Mouse (Mus musculus) CD8-positive naive resting alpha-beta T cell, adult 2 months (primary cell): ENCODE measurements around the gene Alyref2.

Experiments
- DNase-seq, 2 experiments: peaks; one replicate each; pipeline ENCODE4 v3.0.0; 2022; ENCODE audit warnings: low read depth in 2 of 2, low spot score in 2 of 2

Gene Alyref2

DNA sequence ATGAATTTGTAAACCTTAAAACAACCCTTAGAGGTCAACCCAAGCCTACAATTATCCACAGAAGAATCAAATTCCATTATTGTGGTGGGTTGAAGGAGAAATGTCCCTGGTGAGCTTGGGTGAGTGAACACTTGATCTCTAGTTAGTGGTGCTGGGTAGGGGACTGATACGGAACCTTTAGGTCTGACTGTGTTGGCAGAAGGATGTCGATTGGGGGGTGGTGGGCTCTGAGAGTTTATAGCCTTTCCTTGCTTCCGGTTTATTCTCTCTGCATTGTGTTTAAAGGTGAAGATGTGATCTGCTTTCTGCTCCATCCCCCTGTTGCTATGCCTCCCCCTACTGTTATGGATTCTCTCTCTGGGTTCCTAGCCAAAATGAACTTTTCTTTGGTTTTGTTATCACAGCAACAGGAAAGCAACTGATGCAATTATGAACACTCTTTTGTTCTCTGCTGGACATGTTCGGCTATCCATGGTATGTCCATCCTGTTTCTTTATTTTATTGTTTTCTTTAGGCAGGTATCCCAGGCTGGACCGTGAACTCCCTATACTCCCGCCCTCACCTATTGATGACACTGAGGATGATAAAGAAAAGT lies 2.2 kb upstream of the Alyref2 start:
- no peak for DNase-seq

- DNase-seq = no peak
Observed at GRCm38 (mm10) chr1:171501636-171502080, 1.6 kb upstream of the Alyref2 start.

DNA sequence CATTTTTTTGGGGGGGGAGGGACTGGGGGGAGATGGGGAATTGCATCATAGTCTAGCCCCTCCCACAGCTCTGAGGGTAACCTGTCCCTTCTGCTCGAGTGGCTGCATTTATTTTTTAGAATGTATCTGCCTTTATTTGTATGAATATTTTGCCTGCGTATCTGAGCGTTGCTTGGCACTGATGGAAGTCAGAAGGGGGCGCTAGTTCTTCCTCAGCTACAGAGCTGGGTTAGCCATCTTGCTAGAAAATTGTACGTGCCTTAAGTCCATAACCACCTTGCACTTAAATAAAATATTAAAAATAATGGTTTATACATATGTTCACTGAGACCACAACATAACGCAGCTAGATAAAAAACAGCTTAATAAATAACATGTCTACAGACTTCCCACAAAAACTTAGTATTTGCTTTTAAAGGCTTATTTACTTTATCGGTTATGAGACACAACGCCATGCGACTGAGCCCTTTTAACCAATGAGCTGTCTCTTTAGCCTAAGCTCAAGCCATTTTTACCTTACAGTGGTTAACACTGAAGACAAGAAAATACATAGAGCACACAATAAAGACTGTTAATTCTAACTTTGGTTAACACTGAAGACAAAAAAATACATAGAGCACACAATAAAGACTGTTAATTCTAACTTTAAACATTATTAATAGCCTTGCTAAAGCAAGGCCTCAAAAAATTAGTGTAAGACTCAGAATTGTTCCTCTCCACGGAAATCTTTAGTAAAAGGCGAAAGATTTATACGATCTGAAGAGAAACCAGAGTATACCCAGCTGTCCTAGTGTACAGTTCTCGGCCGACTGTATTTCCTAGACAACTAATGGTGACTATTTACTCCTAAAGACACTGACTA lies 659 bp upstream of the Alyref2 start:
- DNase-seq = peak; percentile 42 to 48

DNA sequence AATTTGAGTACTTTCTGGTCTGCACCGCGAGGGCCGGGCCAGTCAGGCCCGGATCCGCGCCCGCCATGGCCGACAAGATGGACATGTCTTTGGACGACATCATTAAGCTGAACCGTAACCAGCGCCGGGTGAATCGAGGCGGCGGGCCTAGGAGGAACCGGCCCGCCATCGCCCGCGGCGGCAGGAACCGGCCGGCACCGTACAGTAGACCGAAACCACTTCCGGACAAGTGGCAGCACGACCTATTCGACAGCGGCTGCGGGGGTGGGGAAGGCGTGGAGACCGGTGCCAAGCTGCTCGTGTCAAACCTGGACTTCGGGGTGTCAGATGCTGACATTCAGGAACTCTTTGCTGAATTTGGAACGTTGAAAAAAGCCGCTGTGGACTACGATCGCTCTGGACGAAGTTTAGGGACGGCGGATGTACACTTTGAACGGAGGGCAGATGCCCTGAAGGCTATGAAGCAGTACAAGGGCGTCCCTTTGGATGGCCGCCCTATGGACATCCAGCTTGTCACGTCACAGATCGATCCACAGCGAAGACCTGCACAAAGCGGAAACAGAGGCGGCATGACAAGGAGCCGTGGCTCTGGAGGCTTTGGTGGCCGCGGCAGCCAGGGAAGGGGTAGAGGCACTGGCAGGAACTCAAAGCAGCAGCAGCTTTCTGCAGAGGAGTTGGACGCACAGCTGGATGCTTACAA lies 464 bp downstream of the Alyref2 start:
- DNase-seq = peak; percentile 44 to 54

- no peak for DNase-seq
Observed at GRCm38 (mm10) chr1:171504586-171504985, 1.3 kb downstream of the Alyref2 start.

DNA sequence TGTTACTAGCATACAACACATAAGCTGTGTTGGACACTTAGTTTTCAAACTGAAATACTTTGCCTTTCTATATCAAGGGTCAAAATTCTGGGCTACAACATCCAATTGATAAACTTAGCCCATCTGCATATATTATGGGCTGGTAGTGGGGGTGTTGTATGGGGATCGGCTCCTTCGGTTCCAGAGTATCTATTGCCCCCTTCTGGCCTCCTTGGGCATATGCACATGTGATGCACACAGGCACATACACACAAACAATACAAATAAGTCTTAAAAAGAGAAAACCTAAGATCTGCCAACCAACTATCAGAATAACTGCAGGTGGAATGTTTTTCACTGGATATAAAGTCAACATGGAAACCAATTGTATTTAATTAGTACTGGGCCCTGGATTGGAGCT lies 10.0 kb downstream of the Alyref2 start:
- no peak for DNase-seq

GRCm38 (mm10) chr1:171513760-171514159 lies 10.5 kb downstream of the Alyref2 start:
- DNase-seq = no peak

DNA sequence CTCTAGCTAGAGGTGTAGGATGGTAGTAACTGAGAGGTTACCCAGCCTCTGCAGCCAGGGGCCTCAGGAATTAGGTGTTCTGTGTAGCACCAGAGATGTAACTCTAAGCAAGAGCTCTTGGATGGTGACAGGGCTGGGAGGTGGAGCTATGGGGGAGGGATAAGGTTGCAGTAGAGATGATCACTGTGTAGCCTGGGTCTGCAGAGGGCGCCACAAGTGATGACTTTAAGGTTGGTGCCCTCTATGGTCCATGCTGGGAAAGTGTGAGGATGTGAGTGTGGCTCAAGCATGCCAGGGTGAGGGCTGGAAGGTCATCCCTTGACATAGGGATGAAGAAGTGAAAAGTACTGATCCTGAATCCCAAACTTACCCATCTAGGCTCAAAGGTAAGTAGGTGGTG lies 11.8 kb downstream of the Alyref2 start:
- DNase-seq = no peak

DNA sequence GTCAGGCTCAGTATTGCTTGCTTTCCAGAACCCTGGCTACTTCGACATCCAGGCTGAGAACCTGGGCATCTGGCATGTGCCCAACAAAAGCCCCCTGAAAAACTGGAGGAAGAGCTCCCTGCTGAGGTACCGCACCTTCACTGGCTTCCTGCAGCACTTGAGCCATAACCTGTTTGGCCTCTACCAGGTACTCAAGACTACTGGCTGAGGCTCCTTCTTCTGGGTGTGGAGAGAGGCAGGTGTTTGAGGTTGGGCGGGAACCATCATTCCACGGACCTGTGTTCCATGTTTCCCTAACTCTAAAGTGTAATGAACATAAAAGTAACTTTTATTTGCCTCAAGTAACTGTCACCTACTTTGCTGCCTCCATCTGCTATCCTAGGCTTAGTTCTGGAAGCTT lies 12.3 kb downstream of the Alyref2 start:
- no peak for DNase-seq

DNA sequence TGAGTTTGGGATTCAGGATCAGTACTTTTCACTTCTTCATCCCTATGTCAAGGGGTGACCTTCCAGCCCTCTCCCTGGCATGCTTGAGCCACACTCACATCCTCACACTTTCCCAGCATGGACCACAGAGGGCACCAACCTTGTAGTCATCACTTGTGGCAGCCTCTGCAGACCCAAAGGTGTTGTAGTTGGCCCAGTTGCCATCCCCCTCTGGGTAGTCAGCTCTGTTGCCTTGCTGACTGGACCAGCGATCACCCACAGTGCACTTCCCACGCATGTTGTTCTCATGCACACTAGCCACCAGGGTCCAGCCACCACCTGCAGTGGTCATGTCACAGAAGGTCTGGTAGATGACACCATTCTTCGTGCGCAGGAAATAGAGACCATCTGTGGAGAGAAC lies 28.1 kb downstream of the Alyref2 start:
- no peak for DNase-seq

DNA sequence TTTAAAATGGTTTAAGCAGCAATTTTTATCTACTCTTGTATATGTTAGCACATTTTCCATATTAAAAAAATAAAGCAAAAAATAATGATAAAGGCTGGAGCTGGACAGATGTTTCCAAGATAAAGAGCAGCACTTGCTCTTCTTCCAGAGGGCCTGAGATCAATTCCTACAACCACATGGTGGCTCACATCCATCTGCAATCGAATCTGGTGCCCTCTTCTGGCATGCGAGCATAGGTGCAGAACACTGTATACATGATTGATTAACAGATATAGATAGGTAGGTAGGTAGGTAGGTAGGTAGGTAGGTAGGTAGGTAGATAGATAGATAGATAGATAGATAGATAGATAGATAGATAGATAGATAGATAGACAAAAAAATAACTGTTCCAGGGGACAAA lies 29.6 kb downstream of the Alyref2 start:
- no peak for DNase-seq

DNA sequence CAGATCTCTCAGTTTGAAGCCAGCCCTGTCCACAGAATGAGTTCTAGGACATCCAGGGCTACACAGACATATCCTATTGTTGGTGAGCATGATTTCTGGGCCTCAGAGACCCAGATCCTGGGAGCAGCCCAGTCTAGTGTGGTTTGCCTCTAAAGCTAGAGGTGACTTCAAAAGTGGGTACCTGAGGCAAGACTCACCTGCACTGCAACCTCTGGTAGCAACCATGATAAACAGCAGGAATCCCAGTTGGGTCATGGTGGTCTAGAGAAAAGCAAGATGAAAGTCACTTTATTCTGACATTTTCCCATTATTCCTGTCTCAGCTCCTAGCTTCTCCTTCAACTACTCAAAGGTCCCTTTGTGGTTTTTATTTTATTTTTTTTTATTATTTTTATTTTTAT lies 31.3 kb downstream of the Alyref2 start:
- no peak for DNase-seq

DNA sequence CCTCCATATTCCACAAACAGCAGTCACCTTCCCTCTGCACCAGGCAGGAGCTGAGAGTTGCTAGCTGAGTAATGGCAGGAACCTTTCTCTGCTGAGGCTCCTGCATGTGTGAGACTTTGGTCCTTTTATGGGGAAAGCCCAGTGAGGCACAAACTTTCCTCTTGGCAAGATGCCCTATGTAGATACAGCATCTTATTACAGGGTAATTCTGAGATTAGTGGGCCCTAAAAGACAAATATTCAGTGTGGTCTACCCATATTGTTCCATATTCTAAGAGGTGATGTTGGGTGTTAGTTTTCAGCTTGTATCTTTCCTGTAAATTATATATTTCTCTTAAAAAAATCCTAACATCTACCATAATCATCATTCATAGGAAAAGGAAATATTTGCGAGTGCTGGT lies 31.9 kb downstream of the Alyref2 start, which contains the start of gene Itln1:
TSS of gene Itln1 (minus strand) at position 101 of the 400 bp plus-strand sequence.
- DNase-seq = no peak

- no peak for DNase-seq
Observed at GRCm38 (mm10) chr1:171540694-171541093, 37.4 kb downstream of the Alyref2 start.

DNA sequence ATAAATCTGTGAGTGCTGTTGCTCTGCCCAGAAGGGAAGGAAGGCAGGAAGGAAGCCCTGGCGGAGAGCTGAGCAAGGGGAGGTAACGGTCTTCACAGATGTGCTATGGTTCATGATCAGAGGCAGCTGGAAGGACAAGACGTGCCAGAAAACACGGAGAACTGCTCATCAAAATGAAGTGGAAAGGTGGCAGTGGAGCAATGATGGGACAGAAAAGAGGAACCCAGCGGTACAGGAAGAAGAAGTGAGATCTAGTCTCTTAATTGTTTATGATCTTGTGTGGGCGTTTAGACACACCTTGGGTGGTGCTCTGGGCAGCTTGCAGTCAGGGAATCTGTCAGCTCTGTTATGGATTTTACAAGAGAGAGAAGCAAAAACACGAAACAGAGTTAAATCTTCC lies 48.0 kb downstream of the Alyref2 start:
- peak in 1 of 2 experiments; percentile 5 for DNase-seq

- DNase-seq = no peak
Observed at GRCm38 (mm10) chr1:171552230-171552629, 49.0 kb downstream of the Alyref2 start.

GRCm38 (mm10) chr1:171553359-171554341 lies 50.4 kb downstream of the Alyref2 start:
- no peak for DNase-seq
